Comparison of ENCODE assay signal across 8 mouse cellular contexts in the genomic region with DNA sequence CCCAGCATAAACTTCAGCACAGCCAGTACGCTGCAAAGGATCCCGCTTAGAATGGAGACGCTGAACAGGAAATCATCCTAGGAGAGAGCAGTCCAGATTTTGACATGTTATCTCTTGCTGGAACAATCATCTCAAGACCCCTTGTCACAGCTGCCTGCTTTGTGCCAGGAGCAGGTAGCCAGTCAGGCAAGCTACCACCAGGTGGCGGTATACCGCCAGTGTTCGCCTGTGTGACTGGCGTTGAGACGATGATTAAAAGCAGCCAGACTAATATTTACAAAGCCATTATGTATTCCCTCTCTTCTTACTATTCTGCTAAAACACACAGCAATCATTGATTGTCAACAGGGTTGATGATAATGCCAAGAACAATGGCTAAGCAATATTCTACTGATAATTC.
DNase-seq lines count a peak whose midpoint lies in the region; ATAC-seq and TF ChIP-seq lines count a peak whose summit lies in the region.

No protein-coding gene starts in this region.

- WGBS in lung, embryonic 14.5 days, result 9% methylated on average over 8 of the region's 8 CpGs

- H3K4me1 ChIP-seq in lung, embryonic 14.5 days (ENCODE audit: insufficient read depth), result no peaks in the 10 kb centered on the region

- no peak overlapping the region for H3K27ac ChIP-seq in lung, embryonic 14.5 days (ENCODE audit: low read depth)

- H3K9ac ChIP-seq in lung, embryonic 14.5 days, result no peak overlapping the region

- no peaks in the 10 kb centered on the region for H3K27me3 ChIP-seq in lung, embryonic 14.5 days (ENCODE audit: insufficient read depth, low read length)

- H3K36me3 ChIP-seq in lung, embryonic 14.5 days (ENCODE audit: insufficient read depth), result no peaks in the 10 kb centered on the region

- H3K9me3 ChIP-seq in lung, embryonic 14.5 days (ENCODE audit: low read depth, low read length), result no peaks in the 10 kb centered on the region

- ATAC-seq in granulocyte monocyte progenitor cell, adult 5-6 weeks (replicated peaks; ENCODE audit: poor library complexity, severe bottlenecking), result peak; percentile 69
- ATAC-seq in lung, embryonic 14.5 days (ENCODE audit: insufficient read depth), result no peak

- TF ChIP-seq CTCF in lung, embryonic 14.5 days (IDR thresholded peaks at IDR 0.05; ENCODE audit: low read depth), result peak; percentile 95

- no peak overlapping the region for H3K4me3 ChIP-seq in lung, embryonic 14.5 days (ENCODE audit: low read depth, low read length)

- peak; percentile 81 for DNase-seq in CD4-positive, CD25-positive, alpha-beta regulatory T cell, adult 2 months (ENCODE audit: low read depth, low spot score)
- DNase-seq in adrenal gland, postnatal 10 days, result peak; percentile 90
- DNase-seq in embryo, embryonic 11 days, result peak; percentile 86
- DNase-seq in kidney, postnatal 4 days, result peak; percentile 89
- peak; percentile 91 for DNase-seq in lung, embryonic 14.5 days
- peak; percentile 75 for DNase-seq in ovary, postnatal 14 days (ENCODE audit: low spot score)
- peak; percentile 49 to 84 for DNase-seq in thymus, postnatal 10 days (ENCODE audit: low spot score in 2 of 2)

- no peak overlapping the region for H3K4me2 ChIP-seq in lung, embryonic 14.5 days
